Mouse (Mus musculus): ENCODE data around the gene Pnpla7. TPM values are rescaled to one million over a fixed set of nuclear protein-coding genes. Genes with fewer than 3 reads are reported as not detected.
A peak's percentile ranks its signal among the peaks of the same experiment; 100 is the strongest.

The Pnpla7 gene
- polyA plus RNA-seq, 1 experiment, result 3.8 TPM

- no peaks in the 10 kb centered on the region for H3K27me3 ChIP-seq (ENCODE audit: control insufficient read depth, insufficient read depth, insufficient read length)
- H3K79me3 ChIP-seq (ENCODE audit: low read depth), result no peaks in the 10 kb centered on the region
- TF ChIP-seq CTCF (IDR thresholded peaks at IDR 0.05; ENCODE audit: control insufficient read depth, insufficient read depth, insufficient read length), result peak; percentile 7
- no peak for TF ChIP-seq MYOD1 (IDR thresholded peaks at IDR 0.05; ENCODE audit: control insufficient read depth, insufficient read length, low read depth)
- H3K79me2 ChIP-seq (ENCODE audit: control insufficient read depth, insufficient read depth), result no peaks in the 10 kb centered on the region
- H3ac ChIP-seq (ENCODE audit: control insufficient read depth, insufficient read length, low read depth), result no peak overlapping the region
- no peak overlapping the region for H3K4me3 ChIP-seq (ENCODE audit: insufficient read depth, poor library complexity, severe bottlenecking)
- H3K36me3 ChIP-seq (ENCODE audit: control insufficient read depth, insufficient read depth), result no peaks in the 10 kb centered on the region
Measured at GRCm38 (mm10) chr2:25000544-25001235, 24.9 kb downstream of the Pnpla7 start.

GRCm38 (mm10) chr2:25003946-25004786 is 28.3 kb downstream of the Pnpla7 start:
- Histone ChIP-seq H3K79me2 (ENCODE audit: control insufficient read depth, insufficient read depth) (no peaks in the 10 kb centered on the region), H3ac (ENCODE audit: control insufficient read depth, insufficient read length, low read depth) (no peak overlapping the region), H3K27me3 (ENCODE audit: control insufficient read depth, insufficient read depth, insufficient read length) (no peaks in the 10 kb centered on the region), H3K79me3 (ENCODE audit: low read depth) (no peaks in the 10 kb centered on the region), H3K4me3 (ENCODE audit: insufficient read depth, poor library complexity, severe bottlenecking) (no peak overlapping the region), H3K36me3 (ENCODE audit: control insufficient read depth, insufficient read depth) (no peaks in the 10 kb centered on the region)
- TF ChIP-seq CTCF (IDR thresholded peaks at IDR 0.05; ENCODE audit: control insufficient read depth, insufficient read depth, insufficient read length) (no peak), MYOG (IDR thresholded peaks at IDR 0.05; ENCODE audit: control insufficient read depth, extremely low read depth, insufficient read length) (no peak), FOSL1 (IDR thresholded peaks at IDR 0.05; ENCODE audit: insufficient read depth, low read length, poor library complexity, severe bottlenecking) (no peak), MAX (IDR thresholded peaks at IDR 0.05) (no peak), MYOD1 (IDR thresholded peaks at IDR 0.05; ENCODE audit: control insufficient read depth, insufficient read length, low read depth) (no peak), CEBPB (IDR thresholded peaks at IDR 0.05; ENCODE audit: low read depth) (no peak), USF1 (IDR thresholded peaks at IDR 0.05; ENCODE audit: low read depth) (no peak)

GRCm38 (mm10) chr2:25006767-25007166 is 30.9 kb downstream of the Pnpla7 start:
- no peaks in the 10 kb centered on the region for H3K27me3 ChIP-seq (ENCODE audit: control insufficient read depth, insufficient read depth, insufficient read length)
- TF ChIP-seq MAX (IDR thresholded peaks at IDR 0.05) (no peak), USF1 (IDR thresholded peaks at IDR 0.05; ENCODE audit: low read depth) (no peak), MYOD1 (IDR thresholded peaks at IDR 0.05; ENCODE audit: control insufficient read depth, insufficient read length, low read depth) (no peak), MYOG (IDR thresholded peaks at IDR 0.05; ENCODE audit: control insufficient read depth, extremely low read depth, insufficient read length) (no peak), CEBPB (IDR thresholded peaks at IDR 0.05; ENCODE audit: low read depth) (no peak), FOSL1 (IDR thresholded peaks at IDR 0.05; ENCODE audit: insufficient read depth, low read length, poor library complexity, severe bottlenecking) (no peak), CTCF (IDR thresholded peaks at IDR 0.05; ENCODE audit: control insufficient read depth, insufficient read depth, insufficient read length) (no peak)

GRCm38 (mm10) chr2:25008250-25008649 is 32.4 kb downstream of the Pnpla7 start:
- Histone ChIP-seq H3K79me3 (ENCODE audit: low read depth) (no peaks in the 10 kb centered on the region), H3K36me3 (ENCODE audit: control insufficient read depth, insufficient read depth) (no peaks in the 10 kb centered on the region), H3K4me3 (ENCODE audit: insufficient read depth, poor library complexity, severe bottlenecking) (no peak overlapping the region), H3K27me3 (ENCODE audit: control insufficient read depth, insufficient read depth, insufficient read length) (no peaks in the 10 kb centered on the region), H3ac (ENCODE audit: control insufficient read depth, insufficient read length, low read depth) (no peak overlapping the region), H3K79me2 (ENCODE audit: control insufficient read depth, insufficient read depth) (no peaks in the 10 kb centered on the region)
- TF ChIP-seq MAX (IDR thresholded peaks at IDR 0.05) (no peak), FOSL1 (IDR thresholded peaks at IDR 0.05; ENCODE audit: insufficient read depth, low read length, poor library complexity, severe bottlenecking) (no peak), CTCF (IDR thresholded peaks at IDR 0.05; ENCODE audit: control insufficient read depth, insufficient read depth, insufficient read length) (no peak), MYOD1 (IDR thresholded peaks at IDR 0.05; ENCODE audit: control insufficient read depth, insufficient read length, low read depth) (no peak), CEBPB (IDR thresholded peaks at IDR 0.05; ENCODE audit: low read depth) (no peak)

More at GRCm38 (mm10) chr2:25006767-25007166, 30.9 kb downstream of the Pnpla7 start:
- no peaks in the 10 kb centered on the region for H3K79me2 ChIP-seq (ENCODE audit: control insufficient read depth, insufficient read depth)
- no peaks in the 10 kb centered on the region for H3K36me3 ChIP-seq (ENCODE audit: control insufficient read depth, insufficient read depth)
- H3ac ChIP-seq (ENCODE audit: control insufficient read depth, insufficient read length, low read depth), result no peak overlapping the region
- no peak overlapping the region for H3K4me3 ChIP-seq (ENCODE audit: insufficient read depth, poor library complexity, severe bottlenecking)
- no peaks in the 10 kb centered on the region for H3K79me3 ChIP-seq (ENCODE audit: low read depth)

GRCm38 (mm10) chr2:25022678-25023077 is 46.8 kb downstream of the Pnpla7 start:
- TF ChIP-seq MYOD1 (IDR thresholded peaks at IDR 0.05; ENCODE audit: control insufficient read depth, insufficient read length, low read depth), result no peak
- no peak for TF ChIP-seq MAX (IDR thresholded peaks at IDR 0.05)
- no peak for TF ChIP-seq FOSL1 (IDR thresholded peaks at IDR 0.05; ENCODE audit: insufficient read depth, low read length, poor library complexity, severe bottlenecking)
- TF ChIP-seq CEBPB (IDR thresholded peaks at IDR 0.05; ENCODE audit: low read depth), result no peak
- TF ChIP-seq USF1 (IDR thresholded peaks at IDR 0.05; ENCODE audit: low read depth), result no peak
- TF ChIP-seq CTCF (IDR thresholded peaks at IDR 0.05; ENCODE audit: control insufficient read depth, insufficient read depth, insufficient read length), result no peak
- TF ChIP-seq MYOG (IDR thresholded peaks at IDR 0.05; ENCODE audit: control insufficient read depth, extremely low read depth, insufficient read length), result no peak
- no peak overlapping the region for H3K4me3 ChIP-seq (ENCODE audit: insufficient read depth, poor library complexity, severe bottlenecking)
- H3K79me3 ChIP-seq (ENCODE audit: low read depth), result no peaks in the 10 kb centered on the region
- no peaks in the 10 kb centered on the region for H3K79me2 ChIP-seq (ENCODE audit: control insufficient read depth, insufficient read depth)
- no peaks in the 10 kb centered on the region for H3K27me3 ChIP-seq (ENCODE audit: control insufficient read depth, insufficient read depth, insufficient read length)
- H3ac ChIP-seq (ENCODE audit: control insufficient read depth, insufficient read length, low read depth), result no peak overlapping the region
- H3K36me3 ChIP-seq (ENCODE audit: control insufficient read depth, insufficient read depth), result no peaks in the 10 kb centered on the region
